Mouse (Mus musculus): Measurements from ENCODE around the gene Exo5.

The Exo5 gene

DNA sequence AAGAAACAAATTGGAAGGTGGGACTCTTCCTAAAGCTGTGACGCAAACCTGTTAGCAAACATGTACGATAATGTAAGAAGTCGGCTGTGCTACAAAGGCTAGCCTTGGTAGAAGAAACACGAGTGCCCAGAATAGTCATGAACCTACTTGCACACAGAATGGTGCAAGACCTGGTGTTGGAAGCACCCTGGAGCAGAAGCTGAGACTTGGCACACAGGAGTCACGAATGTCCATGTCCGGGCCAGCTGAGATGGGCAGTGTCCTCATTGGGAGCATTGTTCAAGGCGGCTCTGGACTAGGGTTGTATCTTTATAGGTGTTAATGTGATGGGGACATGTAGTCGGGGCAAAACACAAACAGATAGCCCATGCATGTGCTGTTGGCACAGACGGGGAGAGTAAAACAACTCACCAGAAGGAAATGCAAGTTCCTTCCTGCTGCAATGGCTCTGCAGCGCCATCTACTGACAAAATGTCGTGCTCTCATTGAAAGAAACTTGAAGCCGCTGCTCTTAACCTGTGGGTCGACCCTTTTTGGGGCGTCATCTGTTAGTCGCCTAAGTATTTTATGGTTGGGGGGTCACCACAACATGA lies 15.2 kb downstream of the Exo5 start:
- peak; percentile 81 for DNase-seq (ENCODE audit: extremely low spot score, low read depth, low spot score)

DNA sequence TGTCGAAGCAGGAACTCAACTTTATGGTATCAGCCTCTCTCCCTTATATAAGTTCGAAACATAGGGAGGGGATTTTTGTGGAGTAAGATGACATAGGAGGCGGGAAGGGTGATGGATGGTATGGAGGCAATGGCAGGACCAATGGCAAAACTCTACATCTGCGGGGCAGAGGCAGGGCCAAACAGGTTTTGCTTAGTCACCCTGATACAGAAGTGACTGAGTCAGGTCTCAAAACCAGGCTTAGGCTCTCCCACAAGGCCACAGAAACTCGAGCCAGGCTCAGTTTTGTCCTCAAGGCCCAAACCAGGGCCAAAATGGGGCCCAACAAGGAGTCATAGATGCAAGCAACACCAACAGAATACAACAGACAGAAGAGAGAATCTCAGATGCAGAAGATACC lies 19.2 kb downstream of the Exo5 start:
- no peak for DNase-seq (ENCODE audit: extremely low spot score, low read depth, low spot score)

GRCm38 (mm10) chr4:120904533-120904932 lies 20.3 kb downstream of the Exo5 start:
- no peak for DNase-seq (ENCODE audit: extremely low spot score, low read depth, low spot score)

- no peak for DNase-seq (ENCODE audit: extremely low spot score, low read depth, low spot score)
These were observed 28.8 kb downstream of the Exo5 start for GRCm38 (mm10) chr4:120895810-120896584.

DNA sequence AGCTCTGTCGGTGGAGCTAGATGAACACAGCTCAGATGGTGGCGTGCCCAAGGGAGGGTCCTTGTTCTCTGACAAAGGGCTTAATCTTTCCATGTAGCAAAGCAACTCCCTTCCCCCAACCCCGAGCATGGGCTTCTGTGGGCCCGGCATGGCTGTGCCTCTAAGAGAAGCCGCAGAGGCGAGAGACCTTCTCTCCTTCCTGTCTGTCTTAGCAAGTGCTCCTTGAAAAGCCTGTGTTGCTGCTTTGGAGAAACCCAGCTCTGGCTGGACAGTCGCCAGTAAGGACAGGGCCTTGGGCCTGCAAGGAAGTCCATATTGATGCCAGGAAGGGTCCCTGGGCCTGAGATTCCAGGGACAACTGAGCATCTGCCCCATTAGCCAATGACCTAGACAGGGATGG lies 29.6 kb downstream of the Exo5 start:
- no peak for DNase-seq (ENCODE audit: extremely low spot score, low read depth, low spot score)

GRCm38 (mm10) chr4:120894584-120894983 lies 30.2 kb downstream of the Exo5 start:
- DNase-seq (ENCODE audit: extremely low spot score, low read depth, low spot score), result no peak

- no peak for DNase-seq (ENCODE audit: extremely low spot score, low read depth, low spot score)
These were observed 31.0 kb downstream of the Exo5 start for GRCm38 (mm10) chr4:120893656-120894401.

DNA sequence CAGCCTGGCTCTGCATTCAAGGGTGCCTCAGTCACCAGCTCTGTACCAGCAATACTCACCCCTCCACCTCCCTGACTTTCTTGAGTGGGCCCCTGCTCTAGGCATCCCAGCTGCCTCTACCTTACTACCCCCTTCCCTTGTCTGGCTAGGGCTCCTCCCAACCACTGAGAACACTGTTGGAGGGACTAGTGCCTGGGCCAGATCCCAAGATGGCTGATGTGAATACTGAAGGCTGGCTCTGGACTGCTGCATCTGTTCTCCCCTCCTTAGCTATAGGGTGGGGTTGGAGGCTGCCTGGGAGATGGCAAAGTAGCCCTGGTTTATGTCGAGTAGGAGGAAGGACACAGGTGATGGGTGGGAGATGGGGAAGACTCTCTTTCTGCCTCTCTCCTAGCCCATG lies 32.3 kb downstream of the Exo5 start:
- DNase-seq (ENCODE audit: extremely low spot score, low read depth, low spot score), result no peak

- no peak for DNase-seq (ENCODE audit: extremely low spot score, low read depth, low spot score)
These were observed 32.9 kb downstream of the Exo5 start for GRCm38 (mm10) chr4:120891960-120892359.

GRCm38 (mm10) chr4:120890754-120891440 lies 33.9 kb downstream of the Exo5 start:
- no peak for DNase-seq (ENCODE audit: extremely low spot score, low read depth, low spot score)

- DNase-seq (ENCODE audit: extremely low spot score, low read depth, low spot score), result no peak
These were observed 35.9 kb downstream of the Exo5 start for GRCm38 (mm10) chr4:120888884-120889283.

- DNase-seq (ENCODE audit: extremely low spot score, low read depth, low spot score), result peak; percentile 63
These were observed 37.3 kb downstream of the Exo5 start for GRCm38 (mm10) chr4:120887381-120888112.

DNA sequence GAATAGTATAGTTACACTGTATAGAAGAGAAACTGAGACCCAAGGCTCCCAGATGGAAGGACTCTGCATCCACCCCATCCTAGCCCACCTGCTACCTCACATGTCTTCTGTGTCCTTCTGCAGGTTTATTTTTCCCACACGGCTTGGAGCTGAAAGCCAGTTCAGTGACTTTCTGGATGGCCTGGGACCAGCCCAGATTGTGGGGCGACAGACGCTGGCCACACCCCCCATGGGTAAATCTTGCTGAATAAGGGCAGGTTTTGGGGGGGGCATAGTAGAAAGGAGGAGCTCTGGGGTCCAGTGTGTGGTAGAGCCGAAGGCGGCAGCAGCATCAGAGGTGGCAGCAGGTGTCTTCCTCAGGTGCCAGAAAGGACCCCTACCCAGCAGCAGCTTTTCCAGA lies 38.0 kb downstream of the Exo5 start:
- no peak for DNase-seq (ENCODE audit: extremely low spot score, low read depth, low spot score)

GRCm38 (mm10) chr4:120886131-120886530 lies 38.7 kb downstream of the Exo5 start:
- DNase-seq (ENCODE audit: extremely low spot score, low read depth, low spot score), result no peak

- no peak for DNase-seq (ENCODE audit: extremely low spot score, low read depth, low spot score)
These were observed 39.4 kb downstream of the Exo5 start for GRCm38 (mm10) chr4:120885208-120886120.

- DNase-seq (ENCODE audit: extremely low spot score, low read depth, low spot score), result no peak
These were observed 42.7 kb downstream of the Exo5 start for GRCm38 (mm10) chr4:120882002-120882625.

GRCm38 (mm10) chr4:120880731-120881432 lies 43.9 kb downstream of the Exo5 start:
- no peak for DNase-seq (ENCODE audit: extremely low spot score, low read depth, low spot score)

GRCm38 (mm10) chr4:120879386-120879785 lies 45.4 kb downstream of the Exo5 start:
- no peak for DNase-seq (ENCODE audit: extremely low spot score, low read depth, low spot score)

DNA sequence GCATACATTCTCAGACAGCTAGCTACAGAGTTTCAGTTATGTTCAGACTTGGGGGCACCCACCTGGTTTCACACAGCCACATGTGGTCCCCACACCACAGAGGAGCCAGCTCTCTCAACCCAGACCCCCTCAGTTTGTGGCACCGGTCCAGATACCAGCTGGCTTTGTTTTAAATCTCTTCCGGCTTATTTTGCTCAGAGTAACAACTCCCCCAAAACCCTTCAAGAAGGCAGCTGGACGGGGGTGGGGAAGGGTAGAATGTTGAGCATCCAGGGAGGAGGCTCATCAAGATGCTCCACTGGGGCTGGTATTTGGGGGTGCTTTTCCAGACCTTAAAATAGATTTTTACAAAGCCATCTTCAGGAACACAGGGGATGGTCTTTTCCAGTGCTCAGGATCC lies 46.1 kb downstream of the Exo5 start:
- DNase-seq (ENCODE audit: extremely low spot score, low read depth, low spot score), result no peak

All from hindlimb bud, embryonic 11.5 days (tissue).